Mouse (Mus musculus): Measurements from ENCODE around the gene Aknad1. TPM values are rescaled to one million over a fixed set of nuclear protein-coding genes. Genes with fewer than 3 reads are reported as not detected.

Gene Aknad1
- total RNA-seq, 4 experiments from 2014 or later: not detected

- no peak for DNase-seq (ENCODE audit: low spot score in 2 of 2)
These were observed 47.1 kb downstream of the Aknad1 start for GRCm38 (mm10) chr3:108786520-108786919.

GRCm38 (mm10) chr3:108787754-108788454 is 48.4 kb downstream of the Aknad1 start:
- DNase-seq (ENCODE audit: low spot score in 2 of 2): no peak

- no peak for DNase-seq (ENCODE audit: low spot score in 2 of 2)
These were observed 49.0 kb downstream of the Aknad1 start for GRCm38 (mm10) chr3:108788455-108788794.

GRCm38 (mm10) chr3:108789299-108789698 is 49.8 kb downstream of the Aknad1 start:
- DNase-seq (ENCODE audit: low spot score in 2 of 2): no peak

GRCm38 (mm10) chr3:108790499-108790898 is 51.0 kb downstream of the Aknad1 start:
- DNase-seq (ENCODE audit: low spot score in 2 of 2): no peak

- no peak for DNase-seq (ENCODE audit: low spot score in 2 of 2)
These were observed 51.7 kb downstream of the Aknad1 start for GRCm38 (mm10) chr3:108791054-108791706.

GRCm38 (mm10) chr3:108792420-108792819 is 53.0 kb downstream of the Aknad1 start:
- DNase-seq (ENCODE audit: low spot score in 2 of 2): no peak

- no peak for DNase-seq (ENCODE audit: low spot score in 2 of 2)
These were observed 55.3 kb downstream of the Aknad1 start for GRCm38 (mm10) chr3:108794780-108795179.

- no peak for DNase-seq (ENCODE audit: low spot score in 2 of 2)
These were observed 56.3 kb downstream of the Aknad1 start for GRCm38 (mm10) chr3:108795554-108796299.

- DNase-seq (ENCODE audit: low spot score in 2 of 2): no peak
These were observed 56.9 kb downstream of the Aknad1 start for GRCm38 (mm10) chr3:108796386-108796785.

GRCm38 (mm10) chr3:108797723-108798122 is 58.3 kb downstream of the Aknad1 start:
- no peak for DNase-seq (ENCODE audit: low spot score in 2 of 2)

- DNase-seq (ENCODE audit: low spot score in 2 of 2): no peak
These were observed 58.9 kb downstream of the Aknad1 start for GRCm38 (mm10) chr3:108798375-108798774.

- no peak for DNase-seq (ENCODE audit: low spot score in 2 of 2)
These were observed 66.2 kb downstream of the Aknad1 start for GRCm38 (mm10) chr3:108805622-108806021.

- no peak for DNase-seq (ENCODE audit: low spot score in 2 of 2)
These were observed 71.3 kb downstream of the Aknad1 start for GRCm38 (mm10) chr3:108810747-108811263.

- DNase-seq (ENCODE audit: low spot score in 2 of 2): no peak
These were observed 76.2 kb downstream of the Aknad1 start for GRCm38 (mm10) chr3:108815631-108816030.

- DNase-seq (ENCODE audit: low spot score in 2 of 2): no peak
These were observed 91.0 kb downstream of the Aknad1 start for GRCm38 (mm10) chr3:108830493-108830892.

- DNase-seq (ENCODE audit: low spot score in 2 of 2): no peak
These were observed 92.3 kb downstream of the Aknad1 start for GRCm38 (mm10) chr3:108831750-108832149.

Other genes starting within 250 kb of the Aknad1 start
- gene 1700013F07Rik, start 205.5 kb upstream of the Aknad1 start, total RNA-seq (2022): 1 to 10 TPM; 2.2 to 3.5 (median 2.7) TPM
- gene 5330417C22Rik, start 203.1 kb upstream of the Aknad1 start, total RNA-seq (2022): 10 to 100 TPM; 29.3 to 41.9 (median 35.1) TPM
- gene Tmem167b, start 177.2 kb upstream of the Aknad1 start, total RNA-seq (2022): 10 to 100 TPM; 46.4 to 52.3 (median 48.7) TPM
- 10 to 100 TPM; 21.8 to 24.8 (median 22.1) TPM for gene Taf13, start 168.0 kb upstream of the Aknad1 start, total RNA-seq (2022)
- gene Wdr47, start 148.4 kb upstream of the Aknad1 start, total RNA-seq (2022): 100 to 1,000 TPM; 114 to 149 (median 124) TPM
- gene Clcc1, start 85.7 kb upstream of the Aknad1 start, total RNA-seq (2022): 10 to 100 TPM; 33.7 to 37.9 (median 35.7) TPM
- gene Gpsm2, start 17.3 kb upstream of the Aknad1 start, total RNA-seq (2022): 10 to 100 TPM; 10.5 to 14.6 (median 10.7) TPM
- 10 to 100 TPM; 25.3 to 32.4 (median 28.7) TPM for gene Stxbp3, start 100.9 kb downstream of the Aknad1 start, total RNA-seq (2022)
- gene Fndc7, start 150.3 kb downstream of the Aknad1 start, total RNA-seq (2022): under 1 TPM; 0.11 to 0.35 (median 0.14) TPM
- gene Prpf38b, start 172.1 kb downstream of the Aknad1 start, total RNA-seq (2022): 10 to 100 TPM; 34.9 to 45.6 (median 40.1) TPM
- gene Henmt1, start 200.2 kb downstream of the Aknad1 start, total RNA-seq (2022): 1 to 10 TPM; 2.2 to 4.6 (median 3.5) TPM
- gene Gm9857, start 200.8 kb downstream of the Aknad1 start, total RNA-seq (2022): not detected